Mouse (Mus musculus) myocyte (in vitro differentiated cells): ENCODE measurements around the gene Klhl6. TPM values are rescaled to one million over a fixed set of nuclear protein-coding genes. Genes with fewer than 3 reads are reported as not detected.

Experiments
- H3K27me3 ChIP-seq: one replicate; pipeline ENCODE4 v1.6.1; 2011; ENCODE audit not compliant: control insufficient read depth, insufficient read depth, insufficient read length
- H3K36me3 ChIP-seq: one replicate; pipeline ENCODE4 v1.6.1; 2011; ENCODE audit not compliant: control insufficient read depth, insufficient read depth
- H3K4me2 ChIP-seq: one replicate; pipeline ENCODE4 v1.6.1; 2011; ENCODE audit warnings: low read depth, control low read depth
- H3K4me3 ChIP-seq: one replicate; pipeline ENCODE4 v1.5.1; 2011; ENCODE audit warnings: mild to moderate bottlenecking, control low read depth, moderate library complexity
- H3K79me2 ChIP-seq: one replicate; pipeline ENCODE4 v1.6.1; 2011; ENCODE audit not compliant: control insufficient read depth, insufficient read depth
- H3ac ChIP-seq: one replicate; pipeline ENCODE4 v1.6.1; 2011; ENCODE audit not compliant: control insufficient read depth, insufficient read length
- CEBPB ChIP-seq: IDR thresholded peaks from 2 replicates; pipeline ENCODE4 v1.6.1; 2011; ENCODE audit warnings: mild to moderate bottlenecking, moderate library complexity; ENCODE audit not compliant: poor library complexity, insufficient read depth, severe bottlenecking
- E2F4 ChIP-seq: IDR thresholded peaks from one replicate; pipeline ENCODE4 v1.6.1; 2011; ENCODE audit warnings: mild to moderate bottlenecking, control low read depth, moderate library complexity; ENCODE audit not compliant: insufficient read depth
- MAX ChIP-seq: IDR thresholded peaks from one replicate; pipeline ENCODE4 v1.6.1; 2011; ENCODE audit warnings: low read depth, mild to moderate bottlenecking, control low read depth
- MYOD1 ChIP-seq, 3 experiments: IDR thresholded peaks; one replicate each; pipeline ENCODE4 v1.6.1; 2011; ENCODE audit warnings: control low read depth in 2 of 3, low read depth in 2 of 3, mild to moderate bottlenecking in 2 of 3, moderate library complexity in 1 of 3; ENCODE audit not compliant: insufficient read length in 2 of 3, control insufficient read depth in 1 of 3
- MYOG ChIP-seq, 3 experiments: IDR thresholded peaks; one replicate each; pipeline ENCODE4 v1.6.1; 2011; ENCODE audit warnings: control low read depth in 2 of 3, low read depth in 2 of 3, mild to moderate bottlenecking in 2 of 3; ENCODE audit not compliant: insufficient read length in 2 of 3, control insufficient read depth in 1 of 3, insufficient read depth in 1 of 3
- POLR2A ChIP-seq: IDR thresholded peaks from one replicate; pipeline ENCODE4 v1.6.1; 2011; ENCODE audit warnings: low read depth, mild to moderate bottlenecking, control low read depth, moderate library complexity; ENCODE audit not compliant: insufficient read length
- POLR2AphosphoS2 ChIP-seq: IDR thresholded peaks from one replicate; pipeline ENCODE4 v1.6.1; 2011; ENCODE audit warnings: low read depth, control low read depth; ENCODE audit not compliant: insufficient read length
- REST ChIP-seq: IDR thresholded peaks from one replicate; pipeline ENCODE4 v1.6.1; 2011; ENCODE audit warnings: mild to moderate bottlenecking, control low read depth, moderate library complexity; ENCODE audit not compliant: insufficient read depth, insufficient read length
- SRF ChIP-seq: IDR thresholded peaks from one replicate; pipeline ENCODE4 v1.6.1; 2011; ENCODE audit warnings: low read depth; ENCODE audit not compliant: control insufficient read depth, insufficient read length
- TCF12 ChIP-seq: IDR thresholded peaks from one replicate; pipeline ENCODE4 v1.6.1; 2011; ENCODE audit warnings: mild to moderate bottlenecking, control low read depth; ENCODE audit not compliant: poor library complexity, insufficient read depth, severe bottlenecking
- TCF3 ChIP-seq: IDR thresholded peaks from one replicate; pipeline ENCODE4 v1.6.1; 2011; ENCODE audit warnings: low read depth, control low read depth; ENCODE audit not compliant: insufficient read length
- USF1 ChIP-seq: IDR thresholded peaks from one replicate; pipeline ENCODE4 v1.6.1; 2011; ENCODE audit warnings: low read depth, mild to moderate bottlenecking, control low read depth, moderate library complexity
- polyA plus RNA-seq: library from polyadenylated mRNA; unstranded; fragments of >200 nt; fragmentation: generic; extraction: Trizol; gene quantifications from one replicate; pipeline ENCODE4 v1.2.1, GENCODE M21; 2012; ENCODE audit warnings: missing spikeins

Klhl6 gene
- polyA plus RNA-seq, 1 experiment, result 0.04 TPM

DNA sequence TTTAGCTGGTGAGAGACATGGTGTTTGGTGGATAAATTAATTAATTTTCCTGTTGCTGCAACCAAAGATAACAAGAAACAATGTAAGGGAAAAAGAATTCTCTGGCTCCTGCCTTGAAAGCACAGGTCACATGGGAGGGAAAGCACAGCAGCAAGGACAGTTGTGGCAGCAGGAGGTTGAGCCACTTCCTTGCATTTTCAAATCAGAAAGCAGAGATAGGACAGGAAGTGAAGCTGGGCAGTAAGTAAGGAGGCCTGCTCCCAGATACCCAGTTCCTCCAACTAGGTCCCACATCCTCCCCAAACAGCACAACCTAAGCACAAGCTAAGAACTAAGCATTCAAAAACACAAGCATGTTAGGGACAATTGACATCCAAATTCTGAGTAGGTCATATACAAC, 15.9 kb downstream of the Klhl6 start:
- Histone ChIP-seq H3K4me2 (no peak overlapping the region), H3K36me3 (no peaks in the 10 kb centered on the region), H3K4me3 (no peak overlapping the region), H3ac (no peak overlapping the region), H3K79me2 (no peaks in the 10 kb centered on the region), H3K27me3 (no peaks in the 10 kb centered on the region)
- TF ChIP-seq E2F4, result no peak
- TF ChIP-seq MYOG (IDR thresholded peaks at IDR 0.05; ENCODE audit: control insufficient read depth in 1 of 3, insufficient read depth in 1 of 3, insufficient read length in 2 of 3, low read depth in 2 of 3), result no peak
- no peak for TF ChIP-seq CEBPB
- no peak for TF ChIP-seq MYOD1 (IDR thresholded peaks at IDR 0.05; ENCODE audit: control insufficient read depth in 1 of 3, insufficient read length in 2 of 3, low read depth in 2 of 3)
- TF ChIP-seq TCF12, result no peak
- TF ChIP-seq MAX, result no peak
- no peak for TF ChIP-seq SRF
- TF ChIP-seq USF1, result no peak
- no peak for TF ChIP-seq POLR2A
- no peak for TF ChIP-seq REST
- TF ChIP-seq TCF3, result no peak
- no peak for TF ChIP-seq POLR2AphosphoS2

GRCm38 (mm10) chr16:19966437-19966836, 16.4 kb downstream of the Klhl6 start:
- no peak for TF ChIP-seq MAX
- TF ChIP-seq CEBPB, result no peak
- no peak for TF ChIP-seq USF1
- no peak for TF ChIP-seq POLR2A
- no peak for TF ChIP-seq MYOD1 (IDR thresholded peaks at IDR 0.05; ENCODE audit: control insufficient read depth in 1 of 3, insufficient read length in 2 of 3, low read depth in 2 of 3)
- TF ChIP-seq SRF, result no peak
- TF ChIP-seq TCF12, result no peak
- no peak for TF ChIP-seq MYOG (IDR thresholded peaks at IDR 0.05; ENCODE audit: control insufficient read depth in 1 of 3, insufficient read depth in 1 of 3, insufficient read length in 2 of 3, low read depth in 2 of 3)
- no peak for TF ChIP-seq E2F4
- TF ChIP-seq REST, result no peak
- TF ChIP-seq TCF3, result no peak
- no peak for TF ChIP-seq POLR2AphosphoS2
- Histone ChIP-seq H3K36me3 (no peaks in the 10 kb centered on the region), H3K27me3 (no peaks in the 10 kb centered on the region), H3K4me3 (no peak overlapping the region), H3K79me2 (no peaks in the 10 kb centered on the region), H3ac (no peak overlapping the region), H3K4me2 (no peak overlapping the region)

DNA sequence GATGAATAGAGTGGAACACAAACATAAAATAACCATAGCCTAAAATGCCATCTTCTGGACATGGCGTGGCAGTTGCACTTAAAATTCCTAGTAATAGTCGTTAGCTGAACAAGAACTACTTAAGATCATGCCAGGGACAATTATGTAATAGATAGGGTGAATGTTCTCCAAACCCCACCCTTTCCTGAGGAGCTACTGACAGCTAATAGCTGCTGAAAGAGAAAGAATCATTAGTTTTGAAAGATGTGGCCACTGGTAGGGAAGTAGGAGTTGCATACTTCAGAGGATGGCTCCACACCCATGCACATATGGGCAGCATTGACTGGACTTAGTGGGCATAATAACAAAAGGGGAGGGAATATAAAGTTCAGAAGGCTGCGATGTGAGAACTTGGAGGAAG, 19.9 kb downstream of the Klhl6 start:
- H3K27me3 ChIP-seq, result no peaks in the 10 kb centered on the region
- H3K79me2 ChIP-seq, result no peaks in the 10 kb centered on the region
- H3K4me2 ChIP-seq, result no peak overlapping the region
- TF ChIP-seq MAX, result no peak
- no peak for TF ChIP-seq TCF12
- TF ChIP-seq POLR2AphosphoS2, result no peak
- no peak for TF ChIP-seq CEBPB
- TF ChIP-seq TCF3, result no peak
- no peak for TF ChIP-seq REST
- TF ChIP-seq MYOD1 (IDR thresholded peaks at IDR 0.05; ENCODE audit: control insufficient read depth in 1 of 3, insufficient read length in 2 of 3, low read depth in 2 of 3), result no peak
- no peak for TF ChIP-seq MYOG (IDR thresholded peaks at IDR 0.05; ENCODE audit: control insufficient read depth in 1 of 3, insufficient read depth in 1 of 3, insufficient read length in 2 of 3, low read depth in 2 of 3)
- TF ChIP-seq SRF, result no peak
- TF ChIP-seq POLR2A, result no peak
- TF ChIP-seq USF1, result no peak
- no peak for TF ChIP-seq E2F4
- no peaks in the 10 kb centered on the region for H3K36me3 ChIP-seq
- no peak overlapping the region for H3ac ChIP-seq
- no peak overlapping the region for H3K4me3 ChIP-seq

- no peaks in the 10 kb centered on the region for H3K79me2 ChIP-seq
- no peaks in the 10 kb centered on the region for H3K27me3 ChIP-seq
- no peak overlapping the region for H3ac ChIP-seq
- no peak overlapping the region for H3K4me2 ChIP-seq
- TF ChIP-seq MYOD1 (IDR thresholded peaks at IDR 0.05; ENCODE audit: control insufficient read depth in 1 of 3, insufficient read length in 2 of 3, low read depth in 2 of 3), result no peak
- TF ChIP-seq USF1, result no peak
- TF ChIP-seq MAX, result no peak
- no peak for TF ChIP-seq TCF12
- H3K36me3 ChIP-seq, result no peaks in the 10 kb centered on the region
- H3K4me3 ChIP-seq, result no peak overlapping the region
These were observed 21.8 kb downstream of the Klhl6 start for GRCm38 (mm10) chr16:19961070-19961469.

- Histone ChIP-seq H3K27me3 (no peaks in the 10 kb centered on the region), H3K79me2 (no peaks in the 10 kb centered on the region), H3K4me3 (no peak overlapping the region), H3K36me3 (no peaks in the 10 kb centered on the region), H3ac (no peak overlapping the region), H3K4me2 (no peak overlapping the region)
- TF ChIP-seq TCF3, result no peak
- TF ChIP-seq TCF12, result no peak
- TF ChIP-seq CEBPB, result no peak
- TF ChIP-seq MYOG (IDR thresholded peaks at IDR 0.05; ENCODE audit: control insufficient read depth in 1 of 3, insufficient read depth in 1 of 3, insufficient read length in 2 of 3, low read depth in 2 of 3), result no peak
- no peak for TF ChIP-seq POLR2AphosphoS2
- TF ChIP-seq E2F4, result no peak
- TF ChIP-seq POLR2A, result no peak
- TF ChIP-seq REST, result no peak
- no peak for TF ChIP-seq MYOD1 (IDR thresholded peaks at IDR 0.05; ENCODE audit: control insufficient read depth in 1 of 3, insufficient read length in 2 of 3, low read depth in 2 of 3)
- TF ChIP-seq SRF, result no peak
- no peak for TF ChIP-seq USF1
- no peak for TF ChIP-seq MAX
These were observed 22.3 kb downstream of the Klhl6 start for GRCm38 (mm10) chr16:19960407-19961058.
